Mouse (Mus musculus) forebrain, embryonic 15.5 days (tissue): ENCODE results near the gene Hist1h2ae. TPM values are rescaled to one million over a fixed set of nuclear protein-coding genes. Genes with fewer than 3 reads are reported as not detected.
"Not testable (repeated sequence)": the region's sequence is repeated elsewhere in the genome, so short reads cannot be mapped to it uniquely, and the experiment has no call there.

ENCODE experiments used
- ATAC-seq: fragments of 200-750 bp; cut with Nextera tagmentation; replicated peaks from 2 replicates; pipeline ENCODE4 v1.8.0; 2017; ENCODE audit warnings: mild to moderate bottlenecking, moderate TSS enrichment, moderate library complexity
- H3K27ac ChIP-seq: fragments of 300-500 bp; sonication (generic); replicated peaks from 2 replicates; pipeline ENCODE4 v1.5.1; 2015; ENCODE audit warnings: mild to moderate bottlenecking, inconsistent platforms
- H3K27me3 ChIP-seq: fragments of 300-500 bp; sonication (generic); 2 replicates; pipeline ENCODE4 v1.6.1; 2015; ENCODE audit warnings: inconsistent platforms
- H3K36me3 ChIP-seq: fragments of 300-500 bp; sonication (generic); 2 replicates; pipeline ENCODE4 v1.6.1; 2015; ENCODE audit warnings: mild to moderate bottlenecking, inconsistent platforms
- H3K4me1 ChIP-seq: fragments of 300-500 bp; sonication (generic); 2 replicates; pipeline ENCODE4 v1.6.1; 2015; ENCODE audit warnings: inconsistent platforms
- H3K4me2 ChIP-seq: fragments of 300-500 bp; sonication (generic); replicated peaks from 2 replicates; pipeline ENCODE4 v1.6.1; 2015; ENCODE audit warnings: mild to moderate bottlenecking, inconsistent platforms
- H3K4me3 ChIP-seq: fragments of 300-500 bp; sonication (generic); 2 replicates; pipeline ENCODE4 v1.5.1; 2015; ENCODE audit warnings: mild to moderate bottlenecking, inconsistent platforms
- H3K9ac ChIP-seq: fragments of 300-500 bp; sonication (generic); replicated peaks from 2 replicates; pipeline ENCODE4 v1.6.1; 2015; ENCODE audit warnings: mild to moderate bottlenecking, inconsistent platforms
- H3K9me3 ChIP-seq: fragments of 300-500 bp; sonication (generic); 2 replicates; pipeline ENCODE4 v1.6.1; 2016; ENCODE audit warnings: inconsistent platforms
- WGBS: fragments of 180-500 bp; shearing (Covaris S2); methylation state at CpG from one replicate; pipeline ENCODE4 v1.1.7; 2015; ENCODE audit warnings: mixed read lengths; 5-methylcytosine and 5-hydroxymethylcytosine counted together
- polyA plus RNA-seq: library from polyadenylated mRNA; unstranded; fragments of >200 nt; fragmentation: Nextera tagmentation; extraction: Ambion mirVana; gene quantifications from 2 replicates; pipeline ENCODE4 v1.2.1, GENCODE M21; 2015

Hist1h2ae gene
- polyA plus RNA-seq, 1 experiment from 2014 or later, result 48.1 TPM

- under 1% methylated on average over 54 of the region's 54 CpGs for WGBS
- H3K9ac ChIP-seq, result peak overlapping the region; percentile 78
- peak overlapping the region; percentile 99 for H3K4me2 ChIP-seq
These were observed 15.8 kb downstream of the Hist1h2ae start for GRCm38 (mm10) chr13:23554925-23555838.

GRCm38 (mm10) chr13:23554393-23554792, 16.6 kb downstream of the Hist1h2ae start:
- WGBS, result 22% methylated on average over 9 of the region's 9 CpGs
- no peak for ATAC-seq
- no peaks in the 10 kb centered on the region for H3K9me3 ChIP-seq

More at GRCm38 (mm10) chr13:23554925-23555838, 15.8 kb downstream of the Hist1h2ae start:
- peak; percentile 87 for ATAC-seq
- Histone ChIP-seq H3K36me3 (no peaks in the 10 kb centered on the region), H3K27me3 (no peaks in the 10 kb centered on the region), H3K27ac (peak overlapping the region; percentile 97), H3K9me3 (no peaks in the 10 kb centered on the region), H3K4me1 (peaks cover 37% of the 10 kb centered on the region), H3K4me3 (peak overlapping the region; percentile 57)

GRCm38 (mm10) chr13:23552962-23553361, 18.1 kb downstream of the Hist1h2ae start, which contains the start of gene Hist1h1d:
Gene Hist1h1d, plus strand, starts transcription at chr13:23553262.
- Histone ChIP-seq H3K4me3 (0 out of 2 replicates have a peak within 1 kb of the TSS, but pooled peaks have one; percentile 57), H3K36me3 (no peaks in the 10 kb centered on the region), H3K27ac (peak within 1 kb of the TSS; percentile 97)

More at GRCm38 (mm10) chr13:23554393-23554792, 16.6 kb downstream of the Hist1h2ae start:
- peak overlapping the region; percentile 57 for H3K4me3 ChIP-seq
- H3K36me3 ChIP-seq, result no peaks in the 10 kb centered on the region
- peak overlapping the region; percentile 97 for H3K27ac ChIP-seq
- no peaks in the 10 kb centered on the region for H3K27me3 ChIP-seq
- H3K9ac ChIP-seq, result peak overlapping the region; percentile 78
- peak overlapping the region; percentile 99 for H3K4me2 ChIP-seq
- peaks cover 37% of the 10 kb centered on the region for H3K4me1 ChIP-seq

GRCm38 (mm10) chr13:23551931-23552914, 18.8 kb downstream of the Hist1h2ae start:
- Histone ChIP-seq H3K27me3 (no peaks in the 10 kb centered on the region), H3K9me3 (no peaks in the 10 kb centered on the region), H3K9ac (peak overlapping the region; percentile 58; the same call in 1 of the 2 replicates), H3K27ac (peak overlapping the region; percentile 93), H3K36me3 (no peaks in the 10 kb centered on the region), H3K4me1 (peaks cover 37% of the 10 kb centered on the region), H3K4me3 (peak overlapping the region; percentile 51), H3K4me2 (peak overlapping the region; percentile 63)
- 42% methylated on average over 8 of the region's 8 CpGs for WGBS
- no peak for ATAC-seq

More at GRCm38 (mm10) chr13:23552962-23553361, 18.1 kb downstream of the Hist1h2ae start, which contains the start of gene Hist1h1d:
- H3K27me3 ChIP-seq, result no peaks in the 10 kb centered on the region
- no peak for ATAC-seq
- no peaks in the 10 kb centered on the region for H3K9me3 ChIP-seq
- H3K9ac ChIP-seq, result peak within 1 kb of the TSS; percentile 78; the same call in 1 of the 2 replicates
- peaks cover 37% of the 10 kb centered on the region for H3K4me1 ChIP-seq
- H3K4me2 ChIP-seq, result peak within 1 kb of the TSS; percentile 99

GRCm38 (mm10) chr13:23551146-23551834, 19.7 kb downstream of the Hist1h2ae start, which contains the start of gene Hist1h4f:
Gene Hist1h4f, minus strand, starts transcription at chr13:23551648.
- not testable (repeated sequence) for H3K36me3 ChIP-seq, H3K9me3 ChIP-seq, H3K27me3 ChIP-seq
- Histone ChIP-seq H3K4me1 (peaks cover 31% of the 10 kb centered on the region), H3K9ac (peak within 1 kb of the TSS; percentile 58), H3K4me2 (peak within 1 kb of the TSS; percentile 63), H3K4me3 (peak within 1 kb of the TSS; percentile 51), H3K27ac (peak within 1 kb of the TSS; percentile 93)
- peak; percentile 85 for ATAC-seq
- WGBS, result 0% methylated on average over 47 of the region's 47 CpGs

- H3K27me3 ChIP-seq, result no peaks in the 10 kb centered on the region
- H3K4me2 ChIP-seq, result peak overlapping the region; percentile 63
- H3K36me3 ChIP-seq, result no peaks in the 10 kb centered on the region
- WGBS, result 7% methylated on average over 3 of the region's 3 CpGs
- H3K4me3 ChIP-seq, result peak overlapping the region; percentile 51
- peak overlapping the region; percentile 93 for H3K27ac ChIP-seq
- peaks cover 30% of the 10 kb centered on the region for H3K4me1 ChIP-seq
- no peaks in the 10 kb centered on the region for H3K9me3 ChIP-seq
- H3K9ac ChIP-seq, result peak overlapping the region; percentile 58
- ATAC-seq, result no peak
These were observed 20.3 kb downstream of the Hist1h2ae start for GRCm38 (mm10) chr13:23550761-23551145.

GRCm38 (mm10) chr13:23546694-23547093, 24.3 kb downstream of the Hist1h2ae start:
- peaks cover 18% of the 10 kb centered on the region for H3K4me1 ChIP-seq
- H3K9me3 ChIP-seq, result no peaks in the 10 kb centered on the region
- H3K4me3 ChIP-seq, result no peak overlapping the region
- no peak overlapping the region for H3K4me2 ChIP-seq
- no peak overlapping the region for H3K27ac ChIP-seq
- no peaks in the 10 kb centered on the region for H3K36me3 ChIP-seq
- 78% methylated on average over 5 of the region's 5 CpGs for WGBS
- H3K9ac ChIP-seq, result no peak overlapping the region
- no peaks in the 10 kb centered on the region for H3K27me3 ChIP-seq
- ATAC-seq, result no peak

GRCm38 (mm10) chr13:23544787-23545120, 26.3 kb downstream of the Hist1h2ae start:
- peak overlapping the region; percentile 55 for H3K4me3 ChIP-seq
- not testable (repeated sequence) for H3K36me3 ChIP-seq, H3K9me3 ChIP-seq, ATAC-seq, H3K4me1 ChIP-seq, H3K27me3 ChIP-seq
- peak overlapping the region; percentile 65; the same call in 1 of the 2 replicates for H3K9ac ChIP-seq
- peak overlapping the region; percentile 42 for H3K4me2 ChIP-seq
- peak overlapping the region; percentile 97 for H3K27ac ChIP-seq
- 0% methylated on average over 13 of the region's 14 CpGs for WGBS

- Histone ChIP-seq H3K4me2 (peak within 1 kb of the TSS; percentile 83), H3K36me3 (no peaks in the 10 kb centered on the region), H3K27ac (peak within 1 kb of the TSS; percentile 97), H3K9me3 (no peaks in the 10 kb centered on the region), H3K27me3 (no peaks in the 10 kb centered on the region), H3K4me3 (peak within 1 kb of the TSS; percentile 55), H3K4me1 (peaks cover 8% of the 10 kb centered on the region; the same call in 1 of the 2 replicates), H3K9ac (peak within 1 kb of the TSS; percentile 65)
- peak; percentile 97 for ATAC-seq
- under 1% methylated on average over 34 of the region's 45 CpGs for WGBS
These were observed 26.8 kb downstream of the Hist1h2ae start, which contains the start of gene Hist1h3f for GRCm38 (mm10) chr13:23543965-23544786. Gene Hist1h3f, plus strand, starts transcription at chr13:23544052.

- H3K4me2 ChIP-seq, result peak within 1 kb of the TSS; percentile 83
- peak; percentile 93 for ATAC-seq
- peak within 1 kb of the TSS; percentile 97 for H3K27ac ChIP-seq
- under 1% methylated on average over 42 of the region's 42 CpGs for WGBS
- peak within 1 kb of the TSS; percentile 52 for H3K9ac ChIP-seq
- H3K4me1 ChIP-seq, H3K27me3 ChIP-seq, H3K9me3 ChIP-seq, H3K36me3 ChIP-seq: not testable (repeated sequence)
- peak within 1 kb of the TSS; percentile 55 for H3K4me3 ChIP-seq
These were observed 27.9 kb downstream of the Hist1h2ae start, which contains the start of gene Hist1h2bh for GRCm38 (mm10) chr13:23542999-23543607. Gene Hist1h2bh, minus strand, starts transcription at chr13:23543392.
